Mouse (Mus musculus) kidney, postnatal 0 days (tissue): ENCODE measurements around the gene Cct4. TPM values are rescaled to one million over a fixed set of nuclear protein-coding genes. Genes with fewer than 3 reads are reported as not detected.

Experiments used
- ATAC-seq: fragments of 200-750 bp; cut with Nextera tagmentation; replicated peaks from 2 replicates; pipeline ENCODE4 v1.8.0; 2017; ENCODE audit warnings: low read depth, moderate number of reproducible peaks, moderate TSS enrichment, moderate library complexity; ENCODE audit not compliant: low FRiP score
- DNase-seq: peaks from one replicate; pipeline ENCODE4 v3.0.0-alpha.2; 2016; ENCODE audit warnings: low spot score
- H3K27ac ChIP-seq: fragments of 300-500 bp; sonication (generic); 2 replicates; pipeline ENCODE4 v1.5.1; 2014; ENCODE audit warnings: mild to moderate bottlenecking
- H3K27me3 ChIP-seq: fragments of 300-500 bp; sonication (generic); 2 replicates; pipeline ENCODE4 v1.6.1; 2014; ENCODE audit warnings: low read length, mixed read lengths; ENCODE audit not compliant: insufficient read depth
- H3K36me3 ChIP-seq: fragments of 300-500 bp; sonication (generic); 2 replicates; pipeline ENCODE4 v1.6.1; 2014; ENCODE audit warnings: low read length, mixed read lengths; ENCODE audit not compliant: insufficient read depth
- H3K4me1 ChIP-seq: fragments of 300-500 bp; sonication (generic); replicated peaks from 2 replicates; pipeline ENCODE4 v1.6.1; 2014; ENCODE audit warnings: antibody characterized with exemption, low read length, mixed read lengths; ENCODE audit not compliant: insufficient read depth
- H3K4me2 ChIP-seq: fragments of 300-500 bp; sonication (generic); 2 replicates; pipeline ENCODE4 v1.6.1; 2014; ENCODE audit warnings: mild to moderate bottlenecking, low read length, moderate library complexity, mixed read lengths
- H3K4me3 ChIP-seq: fragments of 300-500 bp; sonication (generic); replicated peaks from 2 replicates; pipeline ENCODE4 v1.5.1; 2014; ENCODE audit warnings: low read depth, low read length
- H3K9ac ChIP-seq: fragments of 300-500 bp; sonication (generic); 2 replicates; pipeline ENCODE4 v1.6.1; 2014; ENCODE audit warnings: low read depth, low read length
- H3K9me3 ChIP-seq: fragments of 300-500 bp; sonication (generic); replicated peaks from 2 replicates; pipeline ENCODE4 v1.6.1; 2016; ENCODE audit warnings: low read length, inconsistent platforms, mixed read lengths
- CTCF ChIP-seq: IDR thresholded peaks from 2 replicates; pipeline ENCODE4 v1.5.1; 2016; ENCODE audit warnings: antibody characterized with exemption, low read depth, mild to moderate bottlenecking, moderate library complexity
- WGBS: fragments of 180-500 bp; shearing (Covaris S2); extraction: QIAGEN DNeasy Blood & Tissue Kit; methylation state at CpG from one replicate; pipeline ENCODE4 v1.1.7; 2014; 5-methylcytosine and 5-hydroxymethylcytosine counted together
- polyA plus RNA-seq: library from polyadenylated mRNA; unstranded; fragments of >200 nt; fragmentation: Nextera tagmentation; extraction: Ambion mirVana; gene quantifications from 2 replicates; pipeline ENCODE4 v1.2.1, GENCODE M21; 2015

The Cct4 gene
- polyA plus RNA-seq, 1 experiment from 2014 or later = 223 TPM

GRCm38 (mm10) chr11:23007166-23007480 is 16.8 kb downstream of the Cct4 start:
- peak; percentile 29 for DNase-seq
- 0 out of 2 replicates have a peak, but pooled peaks cover 4% of the 10 kb centered on the region for H3K4me1 ChIP-seq
- H3K36me3 ChIP-seq = peaks cover 24% of the 10 kb centered on the region
- no peaks in the 10 kb centered on the region for H3K9me3 ChIP-seq
- TF ChIP-seq CTCF = no peak
- H3K9ac ChIP-seq = peak overlapping the region; percentile 62; the same call in 1 of the 2 replicates
- peak overlapping the region; percentile 63 for H3K4me3 ChIP-seq
- H3K27ac ChIP-seq = 0 out of 2 replicates have a peak overlapping the region, but pooled peaks have one; percentile 86
- peak overlapping the region; percentile 82 for H3K4me2 ChIP-seq
- H3K27me3 ChIP-seq = no peaks in the 10 kb centered on the region
- no peak; the same call in 1 of the 2 replicates for ATAC-seq
- 4% methylated on average over 6 of the region's 6 CpGs for WGBS

- ATAC-seq (peak; percentile 93), DNase-seq (peak; percentile 98)
- peak within 1 kb of the TSS; percentile 86 for H3K27ac ChIP-seq
- H3K9ac ChIP-seq = peak within 1 kb of the TSS; percentile 62
- H3K4me1 ChIP-seq = 0 out of 2 replicates have a peak, but pooled peaks cover 4% of the 10 kb centered on the region
- peak within 1 kb of the TSS; percentile 63 for H3K4me3 ChIP-seq
- WGBS = under 1% methylated on average over 22 of the region's 22 CpGs
- peak within 1 kb of the TSS; percentile 82 for H3K4me2 ChIP-seq
- no peaks in the 10 kb centered on the region for H3K9me3 ChIP-seq
- peaks cover 19% of the 10 kb centered on the region for H3K36me3 ChIP-seq
- TF ChIP-seq CTCF = no peak
- H3K27me3 ChIP-seq = no peaks in the 10 kb centered on the region
Observed at GRCm38 (mm10) chr11:23007481-23008180, 17.3 kb downstream of the Cct4 start, which contains the start of gene Fam161a. Gene Fam161a, plus strand, starts transcription at chr11:23007531.

GRCm38 (mm10) chr11:23008181-23008823 is 18.0 kb downstream of the Cct4 start:
- no peaks in the 10 kb centered on the region for H3K9me3 ChIP-seq
- peak overlapping the region; percentile 62 for H3K9ac ChIP-seq
- TF ChIP-seq CTCF = peak; percentile 49
- H3K4me2 ChIP-seq = peak overlapping the region; percentile 82
- WGBS = 0% methylated on average over 40 of the region's 40 CpGs
- ATAC-seq (peak; percentile 93), DNase-seq (peak; percentile 88)
- peak overlapping the region; percentile 86 for H3K27ac ChIP-seq
- peak overlapping the region; percentile 63 for H3K4me3 ChIP-seq
- H3K27me3 ChIP-seq = no peaks in the 10 kb centered on the region
- 0 out of 2 replicates have a peak, but pooled peaks cover 4% of the 10 kb centered on the region for H3K4me1 ChIP-seq
- H3K36me3 ChIP-seq = peaks cover 16% of the 10 kb centered on the region

- no peak for DNase-seq
- no peak for ATAC-seq
- no peak for TF ChIP-seq CTCF
- Histone ChIP-seq H3K36me3 (peaks cover 10% of the 10 kb centered on the region), H3K27ac (no peak overlapping the region), H3K9ac (peak overlapping the region; percentile 62), H3K4me1 (0 out of 2 replicates have a peak, but pooled peaks cover 4% of the 10 kb centered on the region), H3K27me3 (no peaks in the 10 kb centered on the region), H3K4me2 (peak overlapping the region; percentile 82), H3K4me3 (peak overlapping the region; percentile 63), H3K9me3 (no peaks in the 10 kb centered on the region)
- 34% methylated on average over 4 of the region's 4 CpGs for WGBS
Observed at GRCm38 (mm10) chr11:23008824-23009200, 18.5 kb downstream of the Cct4 start.

GRCm38 (mm10) chr11:23013096-23013495 is 22.8 kb downstream of the Cct4 start:
- no peaks in the 10 kb centered on the region for H3K27me3 ChIP-seq
- no peaks in the 10 kb centered on the region for H3K36me3 ChIP-seq
- ATAC-seq = no peak
- H3K9ac ChIP-seq = no peak overlapping the region
- no peaks in the 10 kb centered on the region for H3K4me1 ChIP-seq
- H3K4me3 ChIP-seq = no peak overlapping the region
- TF ChIP-seq CTCF = no peak
- WGBS = 63% methylated on average over 1 of the region's 1 CpGs
- H3K27ac ChIP-seq = no peak overlapping the region
- no peak overlapping the region for H3K4me2 ChIP-seq
- no peak for DNase-seq
- no peaks in the 10 kb centered on the region for H3K9me3 ChIP-seq

GRCm38 (mm10) chr11:23013580-23014294 is 23.4 kb downstream of the Cct4 start:
- DNase-seq = peak; percentile 17
- Histone ChIP-seq H3K4me2 (no peak overlapping the region), H3K27ac (no peak overlapping the region), H3K4me3 (no peak overlapping the region), H3K9me3 (no peaks in the 10 kb centered on the region), H3K4me1 (no peaks in the 10 kb centered on the region), H3K36me3 (no peaks in the 10 kb centered on the region), H3K27me3 (no peaks in the 10 kb centered on the region), H3K9ac (no peak overlapping the region)
- ATAC-seq = no peak
- peak; percentile 53; the same call in 1 of the 2 replicates for TF ChIP-seq CTCF
- 88% methylated on average over 4 of the region's 4 CpGs for WGBS
